Mouse (Mus musculus) MEL (cell line): ENCODE results near the gene Elavl2.

Experiments
- CTCF ChIP-seq, 3 experiments: IDR thresholded peaks in 2 of 3; conservative IDR thresholded peaks in 1 of 3; 2 replicates each; pipeline ENCODE4 v1.5.1; 2011 to 2012; ENCODE audit warnings: low read length in 3 of 3, low read depth in 2 of 3, mild to moderate bottlenecking in 2 of 3, improper control_type of control experiment in 1 of 3, inconsistent platforms in 1 of 3, mixed read lengths in 1 of 3, moderate library complexity in 1 of 3; ENCODE audit not compliant: control insufficient read depth in 1 of 3, insufficient read depth in 1 of 3, poor library complexity in 1 of 3, severe bottlenecking in 1 of 3
- E2F4 ChIP-seq: IDR thresholded peaks from 2 replicates; pipeline ENCODE4 v1.6.1; 2011; ENCODE audit warnings: low read depth, low read length, improper control_type of control experiment, borderline replicate concordance
- ELF1 ChIP-seq: IDR thresholded peaks from 2 replicates; pipeline ENCODE4 v1.6.1; 2014; ENCODE audit warnings: low read depth, mild to moderate bottlenecking, inconsistent platforms, low read length, improper control_type of control experiment, moderate library complexity
- EP300 ChIP-seq, 2 experiments: IDR thresholded peaks; 2 replicates each; pipeline ENCODE4 v1.6.1; 2011; ENCODE audit warnings: improper control_type of control experiment in 2 of 2, low read length in 2 of 2, low read depth in 1 of 2, mild to moderate bottlenecking in 1 of 2
- GATA1 ChIP-seq: IDR thresholded peaks from 2 replicates; pipeline ENCODE4 v1.6.1; 2011; ENCODE audit warnings: low read depth, low read length, improper control_type of control experiment
- KAT2A ChIP-seq: conservative IDR thresholded peaks from 2 replicates; pipeline ENCODE4 v1.6.1; 2012; ENCODE audit warnings: low read depth, low read length, improper control_type of control experiment, inconsistent platforms
- MAFK ChIP-seq: IDR thresholded peaks from 2 replicates; pipeline ENCODE4 v1.6.1; 2011; ENCODE audit warnings: low read depth, mild to moderate bottlenecking, low read length, improper control_type of control experiment, borderline replicate concordance
- MYB ChIP-seq: IDR thresholded peaks from 2 replicates; pipeline ENCODE4 v1.6.1; 2011; ENCODE audit warnings: mild to moderate bottlenecking, low read depth, low read length, improper control_type of control experiment
- POLR2AphosphoS5 ChIP-seq: IDR thresholded peaks from 2 replicates; pipeline ENCODE4 v1.6.1; 2012; ENCODE audit warnings: low read depth, borderline replicate concordance, mild to moderate bottlenecking, inconsistent platforms, low read length, moderate library complexity, mixed read lengths
- RAD21 ChIP-seq: IDR thresholded peaks from 2 replicates; pipeline ENCODE4 v1.6.1; 2011; ENCODE audit warnings: mild to moderate bottlenecking, low read depth, low read length, improper control_type of control experiment
- RCOR1 ChIP-seq: IDR thresholded peaks from 2 replicates; pipeline ENCODE4 v1.6.1; 2012; ENCODE audit warnings: low read depth, mild to moderate bottlenecking, inconsistent platforms, low read length, improper control_type of control experiment
- TCF12 ChIP-seq: IDR thresholded peaks from 2 replicates; pipeline ENCODE4 v1.6.1; 2014; ENCODE audit warnings: low read depth, mild to moderate bottlenecking, inconsistent platforms, low read length, improper control_type of control experiment, moderate library complexity

DNA sequence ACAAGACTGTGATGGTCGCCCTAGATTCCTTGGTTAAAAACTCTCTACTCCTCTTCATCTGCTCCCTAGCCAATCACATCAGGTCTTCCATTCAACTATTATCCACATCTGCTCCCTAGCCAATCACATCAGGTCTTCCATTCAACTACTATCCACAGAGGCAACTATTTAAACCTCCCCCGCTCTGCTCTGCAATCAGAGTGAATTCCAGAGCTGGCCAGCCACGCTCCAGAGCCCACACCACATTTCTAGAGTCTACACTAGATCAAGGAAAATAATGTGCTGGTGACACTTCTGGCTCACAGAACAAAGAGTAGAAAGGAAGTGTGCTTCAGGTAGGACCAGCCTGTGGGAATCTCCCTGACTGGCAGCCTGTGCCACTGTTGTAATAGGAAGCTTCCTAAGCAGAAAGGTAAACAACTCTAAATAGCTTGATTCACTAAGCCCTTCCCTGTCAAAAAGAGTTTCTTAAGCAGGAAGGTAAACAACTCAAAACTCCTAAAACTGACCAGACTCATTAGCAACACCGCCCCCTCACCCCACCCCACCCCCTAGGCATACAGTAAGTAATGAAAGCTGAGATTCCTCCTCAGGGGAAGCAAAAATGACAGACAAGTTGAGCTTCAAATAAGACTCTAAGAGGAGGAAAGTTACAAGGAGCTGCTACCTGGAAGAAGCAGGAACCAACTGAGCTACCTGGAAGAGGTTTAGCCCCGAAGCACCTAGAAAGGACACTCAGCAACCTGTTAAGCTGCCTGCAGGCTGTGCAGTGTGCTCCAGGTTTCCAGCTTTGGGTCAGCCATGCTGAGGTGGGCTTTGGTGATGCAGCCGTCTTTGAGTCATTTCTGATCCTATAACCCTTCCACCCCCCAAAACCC is 191.9 kb downstream of the Elavl2 start:
- no peak for TF ChIP-seq E2F4
- no peak for TF ChIP-seq POLR2AphosphoS5
- TF ChIP-seq KAT2A, result no peak
- TF ChIP-seq TCF12, result no peak
- no peak for TF ChIP-seq GATA1
- TF ChIP-seq MAFK, result no peak
- TF ChIP-seq ELF1, result no peak
- TF ChIP-seq MYB, result no peak
- TF ChIP-seq CTCF (IDR thresholded peaks at IDR 0.05 in 2 of 3, conservative IDR thresholded peaks at IDR 0.05 in 1 of 3; ENCODE audit: control insufficient read depth in 1 of 3, insufficient read depth in 1 of 3, low read depth in 2 of 3, low read length in 3 of 3, poor library complexity in 1 of 3, severe bottlenecking in 1 of 3), result no peak
- TF ChIP-seq EP300 (IDR thresholded peaks at IDR 0.05; ENCODE audit: low read depth in 1 of 2, low read length in 2 of 2), result no peak
- TF ChIP-seq RCOR1, result no peak
- no peak for TF ChIP-seq RAD21
